11 mouse cellular contexts compared by ENCODE assay signal in genomic region chr6:99845508-99845846, GRCm38 (mm10).
A peak's percentile ranks its signal among the peaks of the same experiment; 100 is the strongest.
DNase-seq lines count a peak whose midpoint lies in the region; ATAC-seq lines count a peak whose summit lies in the region.
"Had no signal": no experiment of that assay in that cellular context is flagged by ENCODE, and none has a peak within 500 bp of the region (broad histone marks: within the 10 kb centered on the region; RNA-seq: fewer than 3 reads in every experiment).

No protein-coding gene starts in this region.

- H3K4me3 ChIP-seq in forebrain, embryonic 10.5 days = no peak overlapping the region; the same call in 1 of the 2 replicates
- no peak overlapping the region for H3K4me3 ChIP-seq in forebrain, embryonic 15.5 days
- H3K4me3 ChIP-seq in midbrain, embryonic 12.5 days = no peak overlapping the region
- H3K4me3 ChIP-seq in midbrain, embryonic 14.5 days (replicated peaks; ENCODE audit: low read depth, low read length) = no peak overlapping the region
- no peak overlapping the region for H3K4me3 ChIP-seq in forebrain, embryonic 12.5 days (replicated peaks)
- no peak overlapping the region for H3K4me3 ChIP-seq in neural tube, embryonic 13.5 days

- peaks cover 73% of the 10 kb centered on the region for H3K27me3 ChIP-seq in forebrain, embryonic 10.5 days (ENCODE audit: poor library complexity, severe bottlenecking)
- no peaks in the 10 kb centered on the region for H3K27me3 ChIP-seq in forebrain, embryonic 15.5 days
- peaks cover 4% of the 10 kb centered on the region for H3K27me3 ChIP-seq in midbrain, embryonic 12.5 days
- H3K27me3 ChIP-seq in midbrain, embryonic 14.5 days (ENCODE audit: control insufficient read depth, insufficient read depth, low read length) = no peaks in the 10 kb centered on the region
- H3K27me3 ChIP-seq in forebrain, embryonic 12.5 days = peaks cover 20% of the 10 kb centered on the region
- H3K27me3 ChIP-seq in neural tube, embryonic 13.5 days = peaks cover 21% of the 10 kb centered on the region; the same call in 1 of the 2 replicates

- peaks cover 42% of the 10 kb centered on the region for H3K4me1 ChIP-seq in forebrain, embryonic 10.5 days
- H3K4me1 ChIP-seq in forebrain, embryonic 15.5 days = peaks cover 31% of the 10 kb centered on the region
- peaks cover 20% of the 10 kb centered on the region for H3K4me1 ChIP-seq in midbrain, embryonic 12.5 days
- H3K4me1 ChIP-seq in midbrain, embryonic 14.5 days (ENCODE audit: control insufficient read depth, insufficient read depth, low read length) = peaks cover 10% of the 10 kb centered on the region
- peaks cover 21% of the 10 kb centered on the region for H3K4me1 ChIP-seq in forebrain, embryonic 12.5 days
- peaks cover 24% of the 10 kb centered on the region for H3K4me1 ChIP-seq in neural tube, embryonic 13.5 days (replicated peaks)

- peak; percentile 30 for DNase-seq in forebrain, embryonic 10.5 days (ENCODE audit: extremely low spot score, low spot score)
- no peak for DNase-seq in midbrain, embryonic 14.5 days
- no peak for DNase-seq in layer of hippocampus, adult 11-12 months (ENCODE audit: low spot score)
- no peak for DNase-seq in spleen, postnatal 4 days (ENCODE audit: low spot score in 2 of 2)
- DNase-seq: cerebellum, postnatal 10 days; heart, postnatal 10 days; kidney, adult 18-20 months had no signal

- no peak for ATAC-seq in forebrain, embryonic 15.5 days (replicated peaks)
- ATAC-seq in midbrain, embryonic 12.5 days (ENCODE audit: low FRiP score, low read depth) = peak; percentile 44
- ATAC-seq in midbrain, embryonic 14.5 days (ENCODE audit: low FRiP score, low TSS enrichment) = no peak
- peak; percentile 57; the same call in 1 of the 2 replicates for ATAC-seq in forebrain, embryonic 12.5 days (ENCODE audit: low FRiP score)
- peak; percentile 30; the same call in 1 of the 2 replicates for ATAC-seq in neural tube, embryonic 13.5 days (ENCODE audit: low read depth)

- H3K9me3 ChIP-seq in forebrain, embryonic 10.5 days = no peaks in the 10 kb centered on the region
- H3K9me3 ChIP-seq in forebrain, embryonic 15.5 days = no peaks in the 10 kb centered on the region
- no peaks in the 10 kb centered on the region for H3K9me3 ChIP-seq in midbrain, embryonic 12.5 days
- H3K9me3 ChIP-seq in midbrain, embryonic 14.5 days (ENCODE audit: control insufficient read depth, low read length) = no peaks in the 10 kb centered on the region
- H3K9me3 ChIP-seq in forebrain, embryonic 12.5 days = no peaks in the 10 kb centered on the region
- no peaks in the 10 kb centered on the region for H3K9me3 ChIP-seq in neural tube, embryonic 13.5 days

- no peaks in the 10 kb centered on the region for H3K36me3 ChIP-seq in forebrain, embryonic 10.5 days (replicated peaks)
- no peaks in the 10 kb centered on the region for H3K36me3 ChIP-seq in forebrain, embryonic 15.5 days
- no peaks in the 10 kb centered on the region for H3K36me3 ChIP-seq in midbrain, embryonic 12.5 days
- H3K36me3 ChIP-seq in midbrain, embryonic 14.5 days (ENCODE audit: control insufficient read depth, insufficient read depth, low read length) = no peaks in the 10 kb centered on the region
- no peaks in the 10 kb centered on the region for H3K36me3 ChIP-seq in forebrain, embryonic 12.5 days (replicated peaks)
- no peaks in the 10 kb centered on the region for H3K36me3 ChIP-seq in neural tube, embryonic 13.5 days

- WGBS in forebrain, embryonic 10.5 days = 18% methylated on average over 4 of the region's 4 CpGs
- 17% methylated on average over 4 of the region's 4 CpGs for WGBS in forebrain, embryonic 15.5 days
- 38% methylated on average over 4 of the region's 4 CpGs for WGBS in midbrain, embryonic 12.5 days
- 28% methylated on average over 4 of the region's 4 CpGs for WGBS in midbrain, embryonic 14.5 days
- 25% methylated on average over 4 of the region's 4 CpGs for WGBS in forebrain, embryonic 12.5 days
- WGBS in neural tube, embryonic 13.5 days = 19% methylated on average over 4 of the region's 4 CpGs

- no peak overlapping the region for H3K4me2 ChIP-seq in forebrain, embryonic 15.5 days (replicated peaks)
- peak overlapping the region; percentile 7; the same call in 1 of the 2 replicates for H3K4me2 ChIP-seq in midbrain, embryonic 12.5 days (replicated peaks)
- H3K4me2 ChIP-seq in midbrain, embryonic 14.5 days (ENCODE audit: low read length) = no peak overlapping the region
- H3K4me2 ChIP-seq in forebrain, embryonic 12.5 days = no peak overlapping the region
- H3K4me2 ChIP-seq in neural tube, embryonic 13.5 days = no peak overlapping the region

- H3K27ac ChIP-seq in forebrain, embryonic 10.5 days = no peak overlapping the region; the same call in 1 of the 2 replicates
- no peak overlapping the region for H3K27ac ChIP-seq in forebrain, embryonic 15.5 days (replicated peaks)
- no peak overlapping the region for H3K27ac ChIP-seq in midbrain, embryonic 12.5 days (replicated peaks)
- H3K27ac ChIP-seq in midbrain, embryonic 14.5 days (replicated peaks; ENCODE audit: low read depth, low read length) = no peak overlapping the region
- H3K27ac ChIP-seq in forebrain, embryonic 12.5 days = no peak overlapping the region
- H3K27ac ChIP-seq in neural tube, embryonic 13.5 days (replicated peaks) = no peak overlapping the region

- no peak overlapping the region for H3K9ac ChIP-seq in forebrain, embryonic 15.5 days (replicated peaks)
- no peak overlapping the region for H3K9ac ChIP-seq in midbrain, embryonic 12.5 days (replicated peaks)
- H3K9ac ChIP-seq in midbrain, embryonic 14.5 days (replicated peaks; ENCODE audit: low read length) = no peak overlapping the region
- no peak overlapping the region for H3K9ac ChIP-seq in forebrain, embryonic 12.5 days
- H3K9ac ChIP-seq in neural tube, embryonic 13.5 days = no peak overlapping the region

Comparison
In these comparisons a context has a peak if more than half of its experiments do, and no peak if none do; other contexts are left out.
1. ATAC-seq: peak in midbrain, embryonic 12.5 days (single experiment), forebrain, embryonic 12.5 days (single experiment) and neural tube, embryonic 13.5 days (single experiment); none in forebrain, embryonic 15.5 days (single experiment) and midbrain, embryonic 14.5 days (single experiment).